Mouse (Mus musculus) lung, postnatal 0 days (tissue): ENCODE measurements around the gene Gm9913.

ENCODE experiments used
- CTCF ChIP-seq: IDR thresholded peaks from 2 replicates; pipeline ENCODE4 v1.5.1; 2016; ENCODE audit warnings: antibody characterized with exemption, mild to moderate bottlenecking
- EP300 ChIP-seq: IDR thresholded peaks from 2 replicates; pipeline ENCODE4 v1.6.1; 2016; ENCODE audit warnings: antibody characterized with exemption, mild to moderate bottlenecking, control low read depth

DNA sequence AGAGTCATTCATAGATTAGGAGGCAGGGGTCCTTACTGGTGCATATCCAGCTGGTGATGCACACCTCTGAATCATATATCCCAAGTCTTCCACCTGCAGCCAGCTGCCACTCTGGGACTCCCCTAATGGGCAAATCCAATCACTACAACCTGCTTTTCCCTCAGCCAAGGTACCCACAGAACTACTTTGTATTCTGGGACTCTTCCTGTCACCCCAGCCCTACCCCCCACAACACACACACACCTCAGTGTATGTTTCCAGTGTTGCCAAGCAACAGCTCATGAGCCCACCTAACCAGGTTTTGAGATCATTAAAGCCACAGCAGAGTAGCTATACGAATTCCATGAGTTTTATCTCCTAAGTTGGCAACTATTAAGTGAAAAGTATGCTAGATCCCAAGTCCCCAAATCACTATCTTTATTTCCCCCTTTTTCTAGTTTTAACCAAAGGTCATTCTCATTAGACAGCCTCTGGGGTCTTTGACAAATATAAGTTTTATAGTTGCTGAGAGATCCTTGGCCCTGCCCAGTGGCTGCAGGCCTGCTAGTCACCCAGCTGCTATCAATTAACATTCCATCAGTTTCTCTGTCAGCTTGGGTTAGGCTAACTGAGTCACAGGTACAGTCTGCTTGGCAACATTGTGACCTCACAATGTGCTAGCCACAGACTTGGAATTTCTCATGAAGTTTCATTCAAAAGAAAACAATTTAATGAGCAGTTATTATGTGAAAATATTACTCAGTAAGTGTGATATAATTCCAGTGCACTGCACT, 44.1 kb downstream of the Gm9913 start:
- no peak for TF ChIP-seq CTCF
- TF ChIP-seq EP300: no peak
